Mouse (Mus musculus): Measurements from ENCODE around the gene Pxk.

DNA sequence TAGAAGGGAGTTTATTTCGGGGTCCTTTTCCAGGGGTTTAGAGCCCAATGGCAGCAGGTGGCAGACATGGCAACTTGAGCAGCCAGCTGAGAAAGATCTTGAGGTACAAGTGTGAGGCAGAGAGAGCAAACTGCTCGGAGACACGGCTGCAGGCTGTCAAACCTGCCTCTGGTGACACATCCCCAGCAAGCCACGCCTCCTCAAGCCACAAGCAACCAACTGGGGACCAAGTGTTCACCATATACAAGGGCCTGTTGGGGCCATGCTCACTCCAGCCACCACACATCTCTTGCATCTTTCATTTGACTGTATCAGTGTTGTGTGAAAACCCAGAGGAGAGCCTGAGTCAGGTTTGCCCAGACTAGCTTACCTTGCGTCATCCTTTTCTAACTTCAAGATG lies 30.0 kb downstream of the Pxk start:
- TF ChIP-seq CTCF (IDR thresholded peaks at IDR 0.05; ENCODE audit: borderline replicate concordance, extremely low read depth, insufficient read depth, insufficient read length) (no peak), POLR2A (IDR thresholded peaks at IDR 0.05; ENCODE audit: borderline replicate concordance, extremely low read depth, insufficient read depth, insufficient read length, poor library complexity, severe bottlenecking) (no peak)
